Mouse (Mus musculus): ENCODE data around the gene 1700014D04Rik. TPM values are rescaled to one million over a fixed set of nuclear protein-coding genes. Genes with fewer than 3 reads are reported as not detected.
"Not testable (repeated sequence)": the region's sequence is repeated elsewhere in the genome, so short reads cannot be mapped to it uniquely, and the experiment has no call there.

Gene 1700014D04Rik
- polyA plus RNA-seq, 1 experiment from 2014 or later = 0.34 TPM

- not testable (repeated sequence) for H3K4me1 ChIP-seq (ENCODE audit: control insufficient read depth, insufficient read depth, low read length); H3K27ac ChIP-seq (ENCODE audit: low read depth, low read length); ATAC-seq (ENCODE audit: low FRiP score); H3K4me3 ChIP-seq (ENCODE audit: low read depth, low read length); H3K4me2 ChIP-seq; H3K36me3 ChIP-seq (ENCODE audit: control insufficient read depth, insufficient read depth, low read length); H3K27me3 ChIP-seq (ENCODE audit: control insufficient read depth, insufficient read depth, low read length); H3K9ac ChIP-seq (ENCODE audit: low read length); H3K9me3 ChIP-seq (ENCODE audit: control insufficient read depth, low read length)
- 71% methylated on average over 1 of the region's 1 CpGs for WGBS
- peak; percentile 69 for DNase-seq (ENCODE audit: low spot score, missing footprints)
Measured at GRCm38 (mm10) chr13:59700137-59700536, 46.4 kb downstream of the 1700014D04Rik start.

- no peaks in the 10 kb centered on the region for H3K36me3 ChIP-seq (ENCODE audit: control insufficient read depth, insufficient read depth, low read length)
- WGBS = 94% methylated on average over 8 of the region's 8 CpGs
- ATAC-seq (ENCODE audit: low FRiP score) (no peak), DNase-seq (ENCODE audit: low spot score, missing footprints) (peak; percentile 14)
- no peak overlapping the region for H3K4me3 ChIP-seq (ENCODE audit: low read depth, low read length)
- H3K27ac ChIP-seq (ENCODE audit: low read depth, low read length) = no peak overlapping the region
- no peaks in the 10 kb centered on the region for H3K27me3 ChIP-seq (ENCODE audit: control insufficient read depth, insufficient read depth, low read length)
- no peaks in the 10 kb centered on the region for H3K9me3 ChIP-seq (ENCODE audit: control insufficient read depth, low read length)
- H3K4me1 ChIP-seq (ENCODE audit: control insufficient read depth, insufficient read depth, low read length) = no peaks in the 10 kb centered on the region
- H3K9ac ChIP-seq (ENCODE audit: low read length) = no peak overlapping the region
- H3K4me2 ChIP-seq = no peak overlapping the region
Measured at GRCm38 (mm10) chr13:59699131-59699530, 47.4 kb downstream of the 1700014D04Rik start.

- Histone ChIP-seq H3K9me3 (ENCODE audit: control insufficient read depth, low read length) (no peaks in the 10 kb centered on the region), H3K4me3 (ENCODE audit: low read depth, low read length) (no peak overlapping the region), H3K4me1 (ENCODE audit: control insufficient read depth, insufficient read depth, low read length) (no peaks in the 10 kb centered on the region; the same call in 1 of the 2 replicates), H3K9ac (ENCODE audit: low read length) (no peak overlapping the region), H3K27me3 (ENCODE audit: control insufficient read depth, insufficient read depth, low read length) (no peaks in the 10 kb centered on the region), H3K27ac (ENCODE audit: low read depth, low read length) (no peak overlapping the region), H3K4me2 (no peak overlapping the region), H3K36me3 (ENCODE audit: control insufficient read depth, insufficient read depth, low read length) (no peaks in the 10 kb centered on the region)
- 90% methylated on average over 7 of the region's 7 CpGs for WGBS
- no peak for ATAC-seq (ENCODE audit: low FRiP score)
- no peak for DNase-seq (ENCODE audit: low spot score, missing footprints)
Measured at GRCm38 (mm10) chr13:59695781-59696180, 50.8 kb downstream of the 1700014D04Rik start.

- Histone ChIP-seq H3K27ac (ENCODE audit: low read depth, low read length) (no peak within 1 kb of the TSS), H3K9ac (ENCODE audit: low read length) (no peak within 1 kb of the TSS), H3K27me3 (ENCODE audit: control insufficient read depth, insufficient read depth, low read length) (no peaks in the 10 kb centered on the region; the same call in 1 of the 2 replicates), H3K4me1 (ENCODE audit: control insufficient read depth, insufficient read depth, low read length) (no peaks in the 10 kb centered on the region; the same call in 1 of the 2 replicates), H3K4me3 (ENCODE audit: low read depth, low read length) (no peak within 1 kb of the TSS), H3K9me3 (ENCODE audit: control insufficient read depth, low read length) (no peaks in the 10 kb centered on the region), H3K4me2 (no peak within 1 kb of the TSS), H3K36me3 (ENCODE audit: control insufficient read depth, insufficient read depth, low read length) (no peaks in the 10 kb centered on the region)
- no peak for ATAC-seq (ENCODE audit: low FRiP score)
- WGBS = 94% methylated on average over 3 of the region's 3 CpGs
- DNase-seq (ENCODE audit: low spot score, missing footprints) = no peak
Measured at GRCm38 (mm10) chr13:59694008-59694407, 52.5 kb downstream of the 1700014D04Rik start, which contains the start of gene 4921517D22Rik. Gene 4921517D22Rik (minus strand): TSS chr13:59694108.

DNA sequence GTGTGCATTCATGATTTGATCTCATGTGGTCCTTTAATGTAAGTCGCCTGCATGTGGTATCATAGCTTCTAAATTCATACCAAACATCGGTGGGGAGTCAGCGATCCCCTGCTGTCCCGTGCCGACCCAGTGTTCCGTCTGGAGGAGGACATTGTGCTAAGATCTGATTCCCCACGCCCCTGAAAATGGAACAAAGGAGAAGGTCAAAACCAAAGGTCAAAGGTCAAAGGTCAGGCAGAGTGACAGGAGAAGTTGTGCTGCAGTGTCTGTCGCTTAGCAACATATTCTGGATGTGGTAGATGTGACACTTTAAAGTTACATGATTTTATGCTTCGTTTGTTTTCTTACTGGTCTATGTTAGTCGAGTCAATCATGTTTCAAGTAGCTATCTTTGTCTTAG is 55.1 kb downstream of the 1700014D04Rik start:
- DNase-seq (ENCODE audit: low spot score, missing footprints) (peak; percentile 94), ATAC-seq (ENCODE audit: low FRiP score) (no peak)
- H3K4me3 ChIP-seq (ENCODE audit: low read depth, low read length) = no peak overlapping the region
- 14% methylated on average over 10 of the region's 10 CpGs for WGBS
- H3K4me2 ChIP-seq = no peak overlapping the region
- no peaks in the 10 kb centered on the region; the same call in 1 of the 2 replicates for H3K4me1 ChIP-seq (ENCODE audit: control insufficient read depth, insufficient read depth, low read length)
- no peaks in the 10 kb centered on the region for H3K36me3 ChIP-seq (ENCODE audit: control insufficient read depth, insufficient read depth, low read length)
- no peak overlapping the region for H3K9ac ChIP-seq (ENCODE audit: low read length)
- H3K27me3 ChIP-seq (ENCODE audit: control insufficient read depth, insufficient read depth, low read length) = no peaks in the 10 kb centered on the region; the same call in 1 of the 2 replicates
- H3K9me3 ChIP-seq (ENCODE audit: control insufficient read depth, low read length) = no peaks in the 10 kb centered on the region
- H3K27ac ChIP-seq (ENCODE audit: low read depth, low read length) = no peak overlapping the region

Other genes with a start within 250 kb of the 1700014D04Rik start
- gene Agtpbp1, start 161.5 kb downstream of the 1700014D04Rik start, polyA plus RNA-seq (2014; fragmentation: Nextera tagmentation; extraction: Ambion mirVana) = 22.6 and 22.9 TPM in 2 replicates
- gene Naa35, start 161.5 kb downstream of the 1700014D04Rik start, polyA plus RNA-seq (2014; fragmentation: Nextera tagmentation; extraction: Ambion mirVana) = 99.2 and 118 TPM in 2 replicates
- 179 TPM in 2 replicates for gene Golm1, start 70.9 kb downstream of the 1700014D04Rik start, polyA plus RNA-seq (2014; fragmentation: Nextera tagmentation; extraction: Ambion mirVana)
- gene 4921517D22Rik, start 52.6 kb downstream of the 1700014D04Rik start, polyA plus RNA-seq (2014; fragmentation: Nextera tagmentation; extraction: Ambion mirVana) = not detected in 2 replicates
- not detected in 2 replicates for gene Spata31d1a, start 36.4 kb downstream of the 1700014D04Rik start, polyA plus RNA-seq (2014; fragmentation: Nextera tagmentation; extraction: Ambion mirVana)
- 0.05 TPM in 1 of 2 replicates, not detected in the other for gene Spata31d1b, start 34.5 kb downstream of the 1700014D04Rik start, polyA plus RNA-seq (2014; fragmentation: Nextera tagmentation; extraction: Ambion mirVana)
- not detected in 2 replicates for gene Spata31d1d, start 15.0 kb downstream of the 1700014D04Rik start, polyA plus RNA-seq (2014; fragmentation: Nextera tagmentation; extraction: Ambion mirVana)
- gene Isca1, start 23.1 kb upstream of the 1700014D04Rik start, polyA plus RNA-seq (2014; fragmentation: Nextera tagmentation; extraction: Ambion mirVana) = 131 and 146 TPM in 2 replicates
- gene Gm49354, start 35.5 kb upstream of the 1700014D04Rik start, polyA plus RNA-seq (2014; fragmentation: Nextera tagmentation; extraction: Ambion mirVana) = not detected in 2 replicates
- 47.2 and 48.7 TPM in 2 replicates for gene Tut7, start 76.4 kb upstream of the 1700014D04Rik start, polyA plus RNA-seq (2014; fragmentation: Nextera tagmentation; extraction: Ambion mirVana)

Measured in midbrain, embryonic 11.5 days (tissue).